Comparison of ENCODE assay signal across 8 mouse cellular contexts in genomic region chr17:9894828-9895685, GRCm38 (mm10).
DNase-seq lines count a peak whose midpoint lies in the region; ATAC-seq lines count a peak whose summit lies in the region.

No protein-coding gene starts in this region.

- no peaks in the 10 kb centered on the region for H3K9me3 ChIP-seq in neural tube, embryonic 11.5 days (ENCODE audit: control insufficient read depth, low read length)
- no peaks in the 10 kb centered on the region for H3K9me3 ChIP-seq in neural tube, embryonic 15.5 days (replicated peaks)

- DNase-seq in neural tube, embryonic 11.5 days (ENCODE audit: low spot score): no peak
- DNase-seq in neural tube, embryonic 10.5 days (ENCODE audit: extremely low spot score, low spot score): no peak
- DNase-seq in heart, adult 8-10 months (ENCODE audit: low spot score): peak; percentile 85
- DNase-seq in kidney, postnatal 10 days: peak; percentile 63
- DNase-seq in cerebellum, adult 11-12 months: no peak
- DNase-seq in cerebellum, postnatal 10 days: no peak

- ATAC-seq in neural tube, embryonic 11.5 days (ENCODE audit: insufficient read depth, low FRiP score, low TSS enrichment): no peak
- ATAC-seq in neural tube, embryonic 15.5 days (ENCODE audit: low FRiP score): no peak
- no peak for ATAC-seq in erythroid progenitor cell, adult 5-6 weeks (replicated peaks; ENCODE audit: low FRiP score, poor library complexity, severe bottlenecking)

- no peaks in the 10 kb centered on the region for H3K36me3 ChIP-seq in neural tube, embryonic 11.5 days (ENCODE audit: control insufficient read depth, insufficient read depth, low read length)
- H3K36me3 ChIP-seq in neural tube, embryonic 15.5 days: no peaks in the 10 kb centered on the region

- no peak overlapping the region for H3K4me3 ChIP-seq in neural tube, embryonic 11.5 days (ENCODE audit: low read depth, low read length)
- no peak overlapping the region for H3K4me3 ChIP-seq in neural tube, embryonic 15.5 days (replicated peaks)

- H3K9ac ChIP-seq in neural tube, embryonic 11.5 days (ENCODE audit: low read length): no peak overlapping the region
- H3K9ac ChIP-seq in neural tube, embryonic 15.5 days (replicated peaks): no peak overlapping the region

- H3K27ac ChIP-seq in neural tube, embryonic 11.5 days (ENCODE audit: low read depth, low read length): peak overlapping the region; percentile 24; the same call in 1 of the 2 replicates
- H3K27ac ChIP-seq in neural tube, embryonic 15.5 days (replicated peaks): peak overlapping the region; percentile 54; the same call in 1 of the 2 replicates

- peaks cover 16% of the 10 kb centered on the region for H3K4me1 ChIP-seq in neural tube, embryonic 11.5 days (ENCODE audit: control insufficient read depth, insufficient read depth, low read length)
- peaks cover 9% of the 10 kb centered on the region; the same call in 1 of the 2 replicates for H3K4me1 ChIP-seq in neural tube, embryonic 15.5 days

- 64% methylated on average over 19 of the region's 19 CpGs for WGBS in neural tube, embryonic 11.5 days
- 51% methylated on average over 19 of the region's 19 CpGs for WGBS in neural tube, embryonic 15.5 days

- H3K4me2 ChIP-seq in neural tube, embryonic 11.5 days (ENCODE audit: low read depth): no peak overlapping the region
- no peak overlapping the region for H3K4me2 ChIP-seq in neural tube, embryonic 15.5 days

- H3K27me3 ChIP-seq in neural tube, embryonic 11.5 days (ENCODE audit: control insufficient read depth, insufficient read depth, low read length): no peaks in the 10 kb centered on the region
- no peaks in the 10 kb centered on the region for H3K27me3 ChIP-seq in neural tube, embryonic 15.5 days (replicated peaks)

Comparison
In these comparisons a context has a peak if more than half of its experiments do, and no peak if none do; other contexts are left out.
1. DNase-seq: peak in heart, adult 8-10 months (single experiment) and kidney, postnatal 10 days (single experiment); none in neural tube, embryonic 11.5 days (single experiment), neural tube, embryonic 10.5 days (single experiment), cerebellum, adult 11-12 months (single experiment) and cerebellum, postnatal 10 days (0 of 2).